Mouse (Mus musculus) hindbrain, embryonic 11.5 days (tissue): Measurements from ENCODE around the gene Gbf1. TPM values are rescaled to one million over a fixed set of nuclear protein-coding genes. Genes with fewer than 3 reads are reported as not detected.

ENCODE experiments used
- ATAC-seq: fragments of 200-750 bp; cut with Nextera tagmentation; 2 replicates; pipeline ENCODE4 v1.8.0; 2017; ENCODE audit warnings: mild to moderate bottlenecking, moderate TSS enrichment, moderate library complexity; ENCODE audit not compliant: low FRiP score
- DNase-seq: peaks from one replicate; pipeline ENCODE4 v3.0.0-alpha.2; 2015; ENCODE audit warnings: low spot score
- H3K27ac ChIP-seq: fragments of 300-500 bp; sonication (generic); 2 replicates; pipeline ENCODE4 v1.5.1; 2014; ENCODE audit warnings: mild to moderate bottlenecking, low read depth, low read length
- H3K27me3 ChIP-seq: fragments of 300-500 bp; sonication (generic); 2 replicates; pipeline ENCODE4 v1.6.1; 2014; ENCODE audit warnings: mild to moderate bottlenecking, low read length, moderate library complexity, mixed read lengths; ENCODE audit not compliant: control insufficient read depth, insufficient read depth
- H3K36me3 ChIP-seq: fragments of 300-500 bp; sonication (generic); 2 replicates; pipeline ENCODE4 v1.6.1; 2014; ENCODE audit warnings: mild to moderate bottlenecking, low read length, moderate library complexity, mixed read lengths; ENCODE audit not compliant: control insufficient read depth, insufficient read depth
- H3K4me1 ChIP-seq: fragments of 300-500 bp; sonication (generic); replicated peaks from 2 replicates; pipeline ENCODE4 v1.6.1; 2014; ENCODE audit warnings: low read length, mixed read lengths; ENCODE audit not compliant: control insufficient read depth, insufficient read depth
- H3K4me2 ChIP-seq: fragments of 300-500 bp; sonication (generic); replicated peaks from 2 replicates; pipeline ENCODE4 v1.6.1; 2014; ENCODE audit warnings: mild to moderate bottlenecking, low read depth, low read length
- H3K4me3 ChIP-seq: fragments of 300-500 bp; sonication (generic); 2 replicates; pipeline ENCODE4 v1.5.1; 2014; ENCODE audit warnings: low read depth, low read length
- H3K9ac ChIP-seq: fragments of 300-500 bp; sonication (generic); 2 replicates; pipeline ENCODE4 v1.6.1; 2014; ENCODE audit warnings: low read depth, low read length
- H3K9me3 ChIP-seq: fragments of 300-500 bp; sonication (generic); 2 replicates; pipeline ENCODE4 v1.6.1; 2016; ENCODE audit warnings: low read length; ENCODE audit not compliant: control insufficient read depth
- WGBS: fragments of 180-500 bp; shearing (Covaris S2); extraction: QIAGEN DNeasy Blood & Tissue Kit; methylation state at CpG from one replicate; pipeline ENCODE4 v1.1.7; 2014; 5-methylcytosine and 5-hydroxymethylcytosine counted together
- polyA plus RNA-seq: library from polyadenylated mRNA; unstranded; fragments of >200 nt; fragmentation: Nextera tagmentation; extraction: Ambion mirVana; gene quantifications from 2 replicates; pipeline ENCODE4 v1.2.1, GENCODE M21; 2014

The Gbf1 gene
- polyA plus RNA-seq, 1 experiment from 2014 or later: 63.0 TPM

DNA sequence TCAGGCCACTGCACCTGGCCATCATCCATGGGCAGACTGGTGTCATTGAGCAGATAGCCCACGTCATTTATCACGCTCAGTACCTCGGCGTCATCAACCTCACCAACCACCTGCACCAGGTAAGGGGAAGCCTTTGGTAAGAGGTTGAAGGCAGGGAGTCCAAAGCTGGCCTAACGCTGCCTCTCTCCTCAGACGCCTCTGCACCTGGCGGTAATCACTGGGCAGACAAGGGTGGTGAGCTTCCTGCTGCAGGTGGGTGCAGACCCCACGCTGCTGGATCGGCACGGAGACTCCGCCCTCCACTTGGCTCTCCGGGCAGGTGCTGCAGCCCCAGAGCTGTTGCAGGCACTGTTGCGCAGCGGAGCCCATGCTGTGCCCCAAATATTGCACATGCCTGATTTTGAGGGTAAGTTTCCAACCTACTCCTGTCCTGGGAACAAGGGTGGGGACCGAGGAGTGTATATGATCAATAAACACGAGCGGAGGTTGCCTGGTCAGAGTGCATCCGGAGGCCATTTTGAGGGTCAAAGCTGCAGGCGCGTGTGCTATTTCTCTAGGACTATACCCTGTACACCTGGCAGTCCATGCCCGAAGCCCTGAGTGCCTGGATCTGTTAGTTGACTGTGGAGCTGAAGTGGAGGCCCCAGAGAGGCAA, 157.5 kb downstream of the Gbf1 start:
- 81% methylated on average over 21 of the region's 21 CpGs for WGBS

DNA sequence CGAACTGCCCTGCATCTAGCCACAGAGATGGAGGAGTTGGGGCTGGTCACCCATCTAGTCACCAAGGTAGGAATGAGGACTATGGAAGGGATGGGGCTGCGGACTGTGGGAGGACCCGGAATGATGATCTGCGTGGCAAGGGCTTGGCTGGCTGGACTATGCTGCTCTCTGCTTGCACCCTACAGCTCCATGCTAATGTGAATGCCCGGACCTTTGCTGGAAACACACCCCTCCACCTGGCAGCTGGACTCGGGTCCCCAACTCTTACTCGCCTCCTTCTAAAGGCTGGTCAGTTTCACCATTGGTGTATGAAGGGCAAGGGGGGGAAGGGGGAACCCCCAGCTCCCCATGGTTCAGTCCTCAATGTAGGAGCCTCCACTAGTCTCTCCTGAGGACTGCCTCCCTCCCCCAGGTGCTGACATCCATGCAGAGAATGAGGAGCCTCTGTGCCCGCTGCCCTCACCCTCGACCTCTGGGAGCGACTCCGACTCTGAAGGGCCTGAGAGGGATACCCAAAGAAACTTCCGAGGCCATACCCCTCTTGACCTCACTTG, 158.1 kb downstream of the Gbf1 start:
- no peaks in the 10 kb centered on the region for H3K9me3 ChIP-seq
- no peaks in the 10 kb centered on the region for H3K4me1 ChIP-seq
- H3K4me3 ChIP-seq: no peak overlapping the region
- ATAC-seq: no peak
- H3K9ac ChIP-seq: no peak overlapping the region
- H3K4me2 ChIP-seq: no peak overlapping the region
- H3K27me3 ChIP-seq: peaks cover 39% of the 10 kb centered on the region
- WGBS: 87% methylated on average over 12 of the region's 12 CpGs
- H3K36me3 ChIP-seq: no peaks in the 10 kb centered on the region
- DNase-seq: no peak
- no peak overlapping the region for H3K27ac ChIP-seq

More for the DNA sequence above, 157.5 kb downstream of the Gbf1 start:
- ATAC-seq (no peak), DNase-seq (no peak)
- H3K27me3 ChIP-seq: peaks cover 33% of the 10 kb centered on the region
- H3K4me2 ChIP-seq: no peak overlapping the region
- no peak overlapping the region for H3K4me3 ChIP-seq
- H3K27ac ChIP-seq: no peak overlapping the region
- H3K36me3 ChIP-seq: no peaks in the 10 kb centered on the region
- H3K9ac ChIP-seq: no peak overlapping the region
- H3K4me1 ChIP-seq: no peaks in the 10 kb centered on the region
- H3K9me3 ChIP-seq: no peaks in the 10 kb centered on the region

DNA sequence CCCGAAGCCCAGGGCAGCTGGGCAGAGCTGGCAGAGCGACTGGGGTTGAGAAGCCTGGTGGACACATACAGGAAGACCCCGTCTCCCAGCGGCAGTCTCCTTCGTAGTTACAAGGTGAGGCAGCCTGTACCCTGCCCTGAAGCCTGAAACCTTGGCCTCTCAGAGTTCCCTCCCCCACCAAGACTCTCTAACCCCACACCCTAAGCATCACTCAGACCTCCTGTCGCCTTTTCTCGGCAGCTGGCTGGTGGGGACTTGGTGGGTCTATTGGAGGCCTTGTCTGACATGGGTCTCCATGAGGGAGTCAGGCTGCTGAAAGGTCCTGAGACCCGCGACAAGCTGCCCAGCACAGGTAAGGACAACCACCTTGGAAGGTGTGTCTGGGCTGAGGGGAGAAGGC, 159.0 kb downstream of the Gbf1 start:
- 90% methylated on average over 9 of the region's 9 CpGs for WGBS

DNA sequence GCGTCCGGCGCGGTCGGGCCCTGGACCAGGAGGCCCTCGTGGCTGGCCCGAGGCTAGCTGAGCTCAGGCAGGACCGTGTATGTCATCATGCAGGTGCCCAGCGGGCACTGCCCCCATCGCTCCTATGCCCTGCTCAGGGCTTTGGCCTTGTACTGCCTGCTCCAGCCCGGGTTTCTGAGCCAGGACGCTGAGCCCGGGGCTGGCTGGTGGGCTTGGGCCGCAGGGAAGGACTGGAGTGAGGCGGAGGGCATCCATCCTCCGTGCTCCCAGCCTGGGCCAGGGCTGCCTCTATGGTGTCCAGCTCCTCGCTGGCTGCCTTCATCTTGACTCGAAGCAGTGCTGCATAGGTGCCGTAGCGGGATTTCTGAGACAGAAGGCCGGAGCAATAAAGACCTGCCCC, 160.3 kb downstream of the Gbf1 start:
- Histone ChIP-seq H3K27me3 (peaks cover 56% of the 10 kb centered on the region), H3K4me3 (no peak overlapping the region)

More for the DNA sequence above, 159.0 kb downstream of the Gbf1 start:
- no peaks in the 10 kb centered on the region for H3K36me3 ChIP-seq
- ATAC-seq (no peak), DNase-seq (no peak)
- peaks cover 49% of the 10 kb centered on the region for H3K27me3 ChIP-seq
- H3K4me3 ChIP-seq: no peak overlapping the region
- no peak overlapping the region for H3K9ac ChIP-seq
- no peak overlapping the region for H3K4me2 ChIP-seq
- H3K4me1 ChIP-seq: no peaks in the 10 kb centered on the region
- H3K27ac ChIP-seq: no peak overlapping the region
- H3K9me3 ChIP-seq: no peaks in the 10 kb centered on the region

DNA sequence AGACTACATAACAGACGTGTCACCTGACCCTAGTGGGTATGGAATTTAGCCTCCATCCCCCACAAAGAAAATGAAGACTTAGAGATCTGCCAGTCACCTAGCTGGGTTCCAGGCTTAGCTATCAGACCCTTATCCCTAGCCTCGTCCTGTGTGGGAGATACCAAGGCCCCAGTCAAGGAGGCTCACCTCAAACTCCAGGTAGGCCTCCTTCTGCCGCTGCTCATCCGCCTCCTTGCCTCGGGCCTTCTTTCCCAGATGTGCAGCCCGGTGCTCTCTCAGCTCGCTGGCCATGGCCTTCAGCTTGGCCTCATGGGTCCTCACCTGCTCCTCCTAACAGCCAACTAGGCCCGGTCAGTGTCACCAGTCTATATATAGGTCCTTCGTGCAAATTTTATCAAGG, 160.8 kb downstream of the Gbf1 start:
- Histone ChIP-seq H3K9me3 (no peaks in the 10 kb centered on the region), H3K27ac (no peak overlapping the region), H3K27me3 (peaks cover 56% of the 10 kb centered on the region), H3K36me3 (no peaks in the 10 kb centered on the region), H3K4me2 (no peak overlapping the region), H3K9ac (no peak overlapping the region), H3K4me1 (0 out of 2 replicates have a peak, but pooled peaks cover under 1% of the 10 kb centered on the region), H3K4me3 (no peak overlapping the region)
- no peak for ATAC-seq
- no peak for DNase-seq
- WGBS: 88% methylated on average over 9 of the region's 9 CpGs

More for the DNA sequence above, 160.3 kb downstream of the Gbf1 start:
- Histone ChIP-seq H3K4me2 (no peak overlapping the region), H3K4me1 (no peaks in the 10 kb centered on the region), H3K9me3 (no peaks in the 10 kb centered on the region), H3K27ac (no peak overlapping the region), H3K9ac (no peak overlapping the region), H3K36me3 (no peaks in the 10 kb centered on the region)
- DNase-seq (no peak), ATAC-seq (no peak)
- 86% methylated on average over 21 of the region's 21 CpGs for WGBS

DNA sequence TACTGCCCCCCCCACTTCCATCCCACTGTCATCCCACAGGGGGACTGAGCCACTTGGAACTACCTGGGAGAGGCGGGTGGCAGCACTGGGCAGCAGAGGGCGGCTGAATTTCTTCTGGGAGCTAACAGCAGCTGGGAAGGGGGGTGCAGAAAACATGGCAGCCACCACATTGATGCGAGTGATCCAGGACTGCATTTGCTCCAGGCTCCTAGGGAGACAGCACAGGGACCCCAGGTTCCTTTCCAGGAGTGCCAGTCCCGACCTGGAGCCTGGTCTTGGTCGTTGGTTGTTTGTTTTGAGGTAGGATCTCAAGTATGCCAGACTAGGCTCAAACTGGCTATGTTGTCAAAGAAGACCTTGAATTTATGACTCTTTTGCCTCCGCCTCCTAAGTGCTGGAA, 161.3 kb downstream of the Gbf1 start:
- Histone ChIP-seq H3K9ac (no peak overlapping the region), H3K4me2 (no peak overlapping the region), H3K27ac (no peak overlapping the region), H3K9me3 (no peaks in the 10 kb centered on the region), H3K36me3 (no peaks in the 10 kb centered on the region), H3K27me3 (peaks cover 59% of the 10 kb centered on the region), H3K4me1 (0 out of 2 replicates have a peak, but pooled peaks cover 2% of the 10 kb centered on the region), H3K4me3 (no peak overlapping the region)
- no peak for DNase-seq
- 75% methylated on average over 6 of the region's 6 CpGs for WGBS
- ATAC-seq: no peak

DNA sequence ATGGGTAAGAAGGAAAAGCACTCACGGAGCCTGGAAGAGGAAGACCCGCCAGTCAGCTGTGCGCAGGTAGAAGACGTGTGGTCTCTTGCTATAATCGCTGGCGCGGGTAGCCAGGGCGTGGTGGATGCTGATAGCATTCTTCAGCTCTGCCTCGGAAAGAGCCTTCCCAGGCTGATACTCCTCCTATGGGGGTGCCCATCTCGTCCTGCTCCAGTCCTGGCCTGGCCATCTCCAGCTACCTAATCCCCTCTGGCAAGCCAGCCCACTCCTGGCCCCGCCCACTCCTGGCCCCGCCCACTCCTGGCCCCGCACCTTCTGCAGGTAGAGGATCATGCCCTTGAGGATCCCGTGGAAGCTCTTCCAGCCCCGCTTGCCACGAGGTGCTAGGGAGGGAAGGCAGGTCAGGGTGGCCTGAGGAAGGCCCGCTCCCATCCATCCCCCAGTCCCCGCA, 161.9 kb downstream of the Gbf1 start:
- WGBS: 16% methylated on average over 18 of the region's 18 CpGs
- peaks cover 61% of the 10 kb centered on the region for H3K27me3 ChIP-seq
- no peak overlapping the region for H3K9ac ChIP-seq
- no peak for ATAC-seq
- no peaks in the 10 kb centered on the region for H3K9me3 ChIP-seq
- 0 out of 2 replicates have a peak, but pooled peaks cover 2% of the 10 kb centered on the region for H3K4me1 ChIP-seq
- no peak overlapping the region for H3K4me2 ChIP-seq
- no peak overlapping the region for H3K27ac ChIP-seq
- DNase-seq: no peak
- no peaks in the 10 kb centered on the region for H3K36me3 ChIP-seq
- no peak overlapping the region for H3K4me3 ChIP-seq

DNA sequence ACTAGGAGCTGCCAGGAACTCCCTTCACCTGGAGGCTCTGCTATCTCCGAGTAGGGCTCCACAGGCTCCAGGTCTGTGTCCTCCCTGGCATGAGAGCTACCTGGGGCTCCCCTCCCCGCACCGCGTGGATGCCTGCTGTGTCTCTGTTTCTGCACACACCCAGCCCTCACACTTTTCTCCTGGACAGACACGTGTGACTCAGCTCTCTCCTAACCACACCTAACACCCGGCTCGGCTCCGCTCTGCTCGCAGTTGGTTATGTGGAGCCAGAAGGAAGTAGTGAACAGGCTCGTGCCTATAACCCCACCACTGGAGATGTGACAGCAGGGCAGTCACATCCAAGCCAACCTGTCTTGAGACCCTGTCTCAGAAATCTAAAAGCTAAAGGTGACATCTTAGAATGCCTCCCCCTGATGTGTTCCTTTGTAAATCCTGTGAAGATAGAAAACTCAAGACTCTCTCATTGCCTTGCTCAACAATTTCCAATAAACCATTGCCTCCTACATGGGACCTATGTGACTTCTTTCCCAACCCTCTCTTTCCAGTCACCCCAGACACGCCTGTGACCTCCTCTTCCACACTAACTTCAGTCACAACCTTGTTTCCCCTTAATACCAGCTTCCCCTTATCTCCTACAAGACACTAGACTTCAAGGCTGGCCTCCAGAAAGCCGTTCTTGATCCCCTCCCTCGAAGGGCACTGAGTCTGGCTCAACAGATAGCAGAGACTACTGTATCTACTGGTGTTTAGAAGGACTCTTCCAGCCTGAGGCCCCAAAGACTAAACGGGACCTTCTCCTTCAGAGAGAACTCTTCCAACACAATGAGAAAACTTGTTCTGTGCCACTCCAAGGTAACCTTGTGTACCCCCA, 162.8 kb downstream of the Gbf1 start:
- 0 out of 2 replicates have a peak, but pooled peaks cover 2% of the 10 kb centered on the region for H3K4me1 ChIP-seq
- no peaks in the 10 kb centered on the region for H3K36me3 ChIP-seq
- H3K27ac ChIP-seq: no peak overlapping the region
- DNase-seq (no peak), ATAC-seq (no peak)
- peaks cover 69% of the 10 kb centered on the region for H3K27me3 ChIP-seq
- H3K9me3 ChIP-seq: no peaks in the 10 kb centered on the region
- H3K4me3 ChIP-seq: no peak overlapping the region
- WGBS: 46% methylated on average over 14 of the region's 14 CpGs
- no peak overlapping the region for H3K9ac ChIP-seq
- no peak overlapping the region for H3K4me2 ChIP-seq
